Mouse (Mus musculus): ENCODE measurements at regions not wholly inside any gene's neighbourhood (a gene's known extent, or its start where the extent isn't known, plus 50 kb on each side); places are given as distances from the start of the nearest gene placed in this dataset.
"Not testable (repeated sequence)": the region's sequence is repeated elsewhere in the genome, so short reads cannot be mapped to it uniquely, and the experiment has no call there.

DNA sequence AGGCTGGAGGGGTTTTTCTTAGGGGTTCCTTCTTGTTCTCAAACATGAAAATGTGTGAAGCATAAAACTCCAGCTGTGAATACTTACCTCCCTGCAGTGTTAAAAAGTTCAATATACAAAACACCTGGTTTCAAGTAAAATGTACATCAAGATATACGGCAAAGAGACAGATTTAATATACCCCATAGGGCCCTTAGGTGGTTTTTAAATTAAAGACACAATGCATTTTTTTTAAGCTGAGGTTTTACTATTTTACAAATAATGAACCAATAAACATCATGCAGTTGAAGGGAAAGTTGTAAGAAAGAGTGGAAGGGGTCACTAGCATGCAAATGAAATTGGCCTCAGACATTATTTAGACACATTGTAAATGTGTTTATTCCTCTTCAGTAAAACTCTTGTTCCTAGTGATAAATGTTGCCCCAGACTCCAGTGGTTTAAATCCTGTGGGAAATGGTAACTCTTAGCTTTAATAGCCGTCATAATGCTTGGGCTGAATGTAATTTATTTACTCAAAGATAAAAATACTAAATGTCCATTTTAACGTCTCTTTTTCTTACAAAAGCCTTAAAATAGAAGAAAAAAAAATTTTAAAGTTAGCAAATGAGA, 1337.9 kb downstream of the Efnb2 start:
- no peak for DNase-seq (ENCODE audit: low read depth, low spot score)

DNA sequence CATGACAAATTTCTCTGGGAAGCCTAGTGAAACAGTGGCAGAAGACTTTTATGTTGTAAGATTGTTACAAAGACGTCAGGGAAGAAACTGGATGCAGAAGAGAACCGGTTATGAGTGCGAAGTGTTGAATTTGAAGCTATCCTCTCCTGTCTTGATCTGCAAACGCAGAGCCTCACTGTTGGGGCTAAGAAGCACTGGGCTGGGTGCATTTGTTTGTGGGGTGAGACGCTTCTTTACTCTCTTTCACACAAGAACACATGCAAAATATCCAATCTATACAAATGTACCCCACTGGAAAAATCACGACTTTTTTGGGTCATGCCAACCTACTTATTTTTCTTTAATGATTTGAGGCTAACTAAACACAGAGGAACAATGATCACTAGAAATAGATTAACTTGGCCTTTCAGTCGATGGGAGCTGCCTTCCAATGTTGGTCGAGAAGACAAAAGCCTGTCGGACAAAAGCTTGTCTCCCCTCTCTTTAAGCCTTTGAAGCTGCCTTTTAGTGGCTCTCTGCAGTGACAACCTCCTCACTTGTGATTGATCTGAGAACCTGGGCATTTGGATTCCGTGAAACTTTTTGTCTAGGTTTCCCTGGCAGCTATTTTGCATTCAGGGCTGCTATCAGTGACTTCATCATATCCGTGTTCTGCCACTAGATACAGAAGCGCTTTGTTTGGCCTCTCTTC, 1338.5 kb downstream of the Efnb2 start:
- no peak for DNase-seq (ENCODE audit: low read depth, low spot score)

DNA sequence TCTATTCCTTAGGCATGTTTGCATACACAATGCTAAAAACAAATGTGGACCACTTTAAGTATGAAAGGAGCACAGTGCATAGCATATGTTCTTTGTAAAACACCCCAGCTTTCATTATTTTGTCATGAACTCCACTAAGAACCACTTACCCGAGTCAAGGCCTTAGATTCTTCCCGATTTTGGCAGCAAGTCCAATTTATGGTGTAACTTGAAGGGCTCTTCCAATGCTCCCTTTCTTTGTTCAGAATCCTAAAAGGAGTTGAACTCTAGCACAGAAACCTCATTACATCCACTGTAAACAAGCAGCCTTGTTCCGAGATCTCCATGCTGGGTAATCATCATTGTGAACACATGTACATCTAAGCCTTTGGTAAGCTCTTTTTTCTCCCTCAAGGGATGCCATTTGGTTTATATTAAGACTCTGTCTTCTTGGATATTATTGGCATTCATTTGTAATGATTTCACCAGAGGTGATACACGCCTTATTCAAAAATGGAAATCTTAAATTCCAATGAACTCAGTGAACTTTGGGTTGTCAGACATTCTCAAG, 1344.2 kb downstream of the Efnb2 start:
- DNase-seq (ENCODE audit: low read depth, low spot score) = no peak

DNA sequence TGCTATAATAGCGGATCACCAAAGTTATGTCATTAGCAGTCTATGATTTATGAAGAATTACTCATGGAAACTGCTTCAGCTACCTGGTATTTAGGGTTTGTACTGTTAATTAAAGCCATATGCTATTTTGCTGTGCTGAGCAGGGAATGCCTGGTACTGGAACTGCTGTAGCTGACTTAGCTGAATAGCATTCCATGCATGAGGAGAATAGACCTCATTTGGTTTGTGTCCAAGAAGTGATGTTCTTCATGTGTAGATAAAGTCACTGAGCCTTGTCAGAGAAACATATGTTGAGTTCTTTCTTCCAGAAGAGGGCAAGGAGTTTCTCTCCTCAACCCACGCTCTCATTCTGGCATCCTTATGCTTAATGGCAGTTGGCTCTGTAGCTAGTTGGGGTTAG, 1351.8 kb downstream of the Efnb2 start:
- DNase-seq (ENCODE audit: low read depth, low spot score) = no peak

DNA sequence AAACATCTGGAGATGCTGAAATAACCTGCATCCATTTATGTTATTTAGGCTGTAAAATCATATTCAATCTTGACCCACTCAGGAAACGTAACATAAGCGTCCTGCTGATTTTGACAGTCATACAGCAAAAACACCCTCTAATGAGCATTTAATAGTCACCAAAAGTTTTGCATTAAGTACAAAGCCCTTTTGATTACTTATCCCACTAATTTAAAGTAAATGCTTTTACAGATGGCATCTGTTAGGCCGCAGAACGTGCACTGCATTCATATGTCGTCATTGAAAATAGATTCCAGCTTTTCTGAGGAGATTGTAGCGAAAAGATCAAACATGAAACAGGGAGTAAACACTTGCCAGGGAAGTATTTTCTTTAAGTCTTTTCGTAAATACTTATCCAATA, 1371.7 kb downstream of the Efnb2 start:
- no peak for DNase-seq (ENCODE audit: low read depth, low spot score)

DNA sequence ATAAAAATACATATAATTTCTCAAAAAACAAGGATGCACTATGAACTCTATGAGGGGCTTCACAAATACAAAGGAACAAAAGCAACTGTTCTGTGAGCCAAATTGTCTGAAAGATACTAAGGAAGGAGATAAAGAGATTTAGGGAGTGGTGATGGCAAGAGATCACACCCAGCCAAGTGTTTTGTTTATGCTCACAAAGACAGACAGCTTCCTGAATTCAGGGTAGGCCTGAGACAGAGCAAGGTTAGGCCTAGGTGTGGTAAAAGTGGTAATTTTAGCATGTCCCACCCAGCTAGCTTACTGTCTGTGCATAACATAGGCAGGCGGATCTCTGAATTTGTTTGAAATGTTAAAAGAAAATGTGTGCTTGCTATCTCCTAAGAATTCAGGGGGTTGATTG, 1374.5 kb downstream of the Efnb2 start:
- peak; percentile 73 for DNase-seq (ENCODE audit: low read depth, low spot score)

DNA sequence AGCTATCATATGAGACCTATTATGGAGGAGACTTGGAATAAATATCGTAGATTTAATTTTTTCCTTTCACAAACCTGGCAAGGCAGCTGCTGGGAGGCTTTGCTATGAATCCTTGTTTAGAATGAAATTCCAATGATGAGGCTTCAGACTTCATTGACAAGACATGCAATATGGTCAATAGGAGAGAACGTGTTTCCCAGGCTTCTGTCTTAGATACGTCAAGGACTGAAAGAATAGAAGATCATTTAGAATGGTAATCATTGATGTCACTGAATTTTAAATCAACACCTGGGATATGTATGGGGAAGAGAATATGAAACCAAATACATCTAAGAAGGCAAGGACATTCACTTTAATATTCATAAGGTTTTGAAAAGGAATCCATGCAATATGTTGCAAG, 1393.6 kb downstream of the Efnb2 start:
- DNase-seq (ENCODE audit: low read depth, low spot score) = no peak

DNA sequence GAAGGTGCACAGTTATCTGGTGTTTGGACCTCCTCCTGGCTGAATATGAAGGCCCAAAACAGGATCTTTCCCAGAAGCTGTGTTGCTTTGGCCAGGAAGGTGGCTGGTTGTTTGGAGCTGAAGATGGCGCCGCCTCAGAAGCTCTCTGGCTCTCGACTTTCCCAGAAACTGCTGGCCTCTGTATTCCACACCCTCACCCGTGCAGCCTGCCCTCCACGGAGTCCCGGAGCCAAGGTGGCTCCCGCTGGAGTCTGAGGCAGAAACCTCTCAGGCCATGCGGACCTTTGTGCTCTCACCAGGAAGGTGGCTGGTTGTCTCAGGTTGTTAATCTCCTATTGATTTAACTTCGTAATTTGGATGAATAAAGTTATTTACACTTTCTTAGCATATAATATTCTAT, 1406.7 kb downstream of the Efnb2 start:
- DNase-seq (ENCODE audit: low read depth, low spot score) = not testable (repeated sequence)

DNA sequence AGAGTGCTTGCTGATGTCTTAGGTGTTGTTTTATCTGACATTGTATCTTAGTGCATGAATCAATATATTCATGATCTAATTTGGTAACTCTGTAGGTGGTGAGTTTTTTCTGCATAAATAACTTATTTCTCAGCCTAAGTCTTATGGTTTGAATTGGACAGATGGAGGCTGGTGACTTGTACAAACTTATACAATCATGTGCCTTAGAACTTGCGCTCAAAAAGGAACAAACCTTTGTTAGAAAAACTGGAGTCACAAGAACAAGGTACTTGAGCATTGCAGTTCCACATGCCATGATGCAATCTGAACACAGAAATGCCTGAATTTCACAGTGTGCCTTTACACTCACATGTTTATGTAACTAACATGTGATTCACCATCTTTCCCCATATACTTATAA, 1420.7 kb downstream of the Efnb2 start:
- DNase-seq (ENCODE audit: low read depth, low spot score) = no peak

DNA sequence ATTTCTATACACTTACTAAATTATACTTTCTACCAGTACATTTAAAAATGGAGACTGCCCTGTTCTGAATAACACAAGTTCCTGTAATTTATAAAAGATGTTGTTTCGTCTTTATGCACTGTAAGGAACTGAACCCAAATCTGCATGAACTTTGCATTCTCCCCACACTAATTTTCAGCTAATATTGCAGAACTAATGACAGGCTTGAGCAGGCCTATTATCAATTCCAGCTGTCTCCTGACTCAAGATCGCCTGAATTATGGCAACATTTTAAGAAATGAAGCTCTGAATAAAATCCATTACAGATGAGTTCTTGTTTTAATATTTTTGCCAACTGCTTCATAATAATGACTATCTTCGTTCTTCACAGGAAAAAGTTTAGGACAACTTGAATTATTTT, 1427.0 kb downstream of the Efnb2 start:
- no peak for DNase-seq (ENCODE audit: low read depth, low spot score)

DNA sequence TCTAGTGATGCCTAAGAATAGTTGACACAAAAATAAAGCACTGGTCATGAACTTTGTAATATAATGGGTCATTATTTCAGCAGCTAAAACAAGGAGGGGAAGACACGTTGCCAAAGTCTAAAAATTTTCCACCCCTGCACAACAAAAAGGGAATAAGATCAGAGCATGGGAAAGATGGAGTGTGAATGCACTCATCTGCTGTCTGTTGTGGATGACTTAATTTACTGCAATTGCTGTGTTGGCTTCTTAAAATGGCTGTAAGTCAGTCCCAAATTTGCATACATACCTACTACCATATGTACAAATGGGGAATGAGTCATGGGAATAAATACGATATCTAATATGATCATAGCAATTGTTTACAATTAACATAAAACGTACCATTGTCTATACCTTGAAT, 1441.7 kb downstream of the Efnb2 start:
- DNase-seq (ENCODE audit: low read depth, low spot score) = no peak

DNA sequence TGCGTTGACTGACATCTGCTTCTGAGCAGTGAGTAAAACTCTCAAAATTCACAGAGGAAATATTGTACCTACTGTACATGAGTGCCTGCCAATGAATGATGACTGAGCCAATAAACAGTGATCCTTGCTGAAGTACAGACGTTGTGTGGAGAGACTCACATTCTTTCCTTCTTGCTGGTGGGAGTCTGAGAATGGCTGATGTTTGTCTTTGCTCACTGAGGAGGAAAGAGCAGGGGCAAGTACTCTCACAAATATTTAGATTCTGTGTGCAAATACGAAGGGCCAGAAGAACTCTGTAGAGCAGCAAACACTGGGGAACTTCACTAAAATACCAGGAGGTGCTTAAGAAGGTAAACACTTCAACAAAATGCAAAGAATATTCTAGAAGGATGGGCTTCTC, 1453.9 kb downstream of the Efnb2 start:
- DNase-seq (ENCODE audit: low read depth, low spot score) = no peak

DNA sequence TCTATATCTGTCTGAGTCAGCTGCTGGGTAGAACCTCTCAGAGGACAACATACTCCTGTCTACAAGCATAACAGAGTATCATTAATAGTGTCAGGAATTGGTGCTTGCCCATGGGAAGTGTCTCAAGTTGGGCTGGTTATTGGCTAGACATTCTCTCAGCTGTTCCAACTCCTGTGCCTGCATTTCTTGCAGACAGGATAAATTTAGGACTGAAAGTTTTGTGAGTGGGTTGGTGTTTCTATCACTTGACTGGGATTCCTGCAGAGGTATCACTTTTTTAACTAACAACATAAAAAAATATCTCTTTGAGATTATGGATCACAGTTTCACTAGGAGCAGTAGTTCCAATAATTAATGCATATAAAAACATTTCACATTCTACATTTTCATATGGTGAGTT, 1454.4 kb downstream of the Efnb2 start:
- DNase-seq (ENCODE audit: low read depth, low spot score) = no peak

DNA sequence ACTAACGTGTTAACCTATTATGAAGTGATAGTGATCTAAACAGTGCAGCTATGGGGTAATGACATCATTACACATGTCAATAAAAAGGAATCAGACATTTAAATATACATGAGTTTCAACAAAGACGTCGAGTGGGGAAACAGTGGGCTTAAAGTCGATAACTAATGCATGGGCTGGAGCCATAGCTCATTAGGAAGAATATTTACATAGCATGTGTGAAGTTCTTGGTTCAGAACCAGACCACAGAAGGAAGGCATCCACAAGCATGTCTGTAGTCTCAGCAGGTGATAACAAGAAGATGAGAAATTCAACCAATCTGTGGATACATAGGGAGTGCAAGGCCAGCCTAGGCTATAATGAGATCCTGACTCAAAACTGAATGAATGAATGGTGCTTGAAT, 1456.0 kb downstream of the Efnb2 start:
- no peak for DNase-seq (ENCODE audit: low read depth, low spot score)

DNA sequence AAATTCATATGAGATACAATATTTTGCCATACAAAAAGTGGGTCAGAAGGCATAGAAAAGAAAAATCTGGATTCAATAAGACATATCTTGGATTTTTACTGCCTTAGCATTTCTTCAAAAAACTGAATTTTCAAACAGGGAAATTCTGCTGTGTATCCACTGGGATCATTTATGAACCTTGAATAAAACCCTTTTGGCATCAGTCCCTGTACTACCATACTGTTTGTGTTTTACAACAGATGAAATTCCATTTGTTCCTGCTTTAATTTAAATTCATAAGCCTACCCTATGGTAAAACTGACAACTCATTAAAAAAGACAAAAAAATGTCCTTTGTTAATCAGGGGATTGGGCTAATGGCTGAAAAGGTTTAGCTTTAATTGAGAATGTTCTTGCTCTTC, 1470.3 kb downstream of the Efnb2 start:
- DNase-seq (ENCODE audit: low read depth, low spot score) = no peak

DNA sequence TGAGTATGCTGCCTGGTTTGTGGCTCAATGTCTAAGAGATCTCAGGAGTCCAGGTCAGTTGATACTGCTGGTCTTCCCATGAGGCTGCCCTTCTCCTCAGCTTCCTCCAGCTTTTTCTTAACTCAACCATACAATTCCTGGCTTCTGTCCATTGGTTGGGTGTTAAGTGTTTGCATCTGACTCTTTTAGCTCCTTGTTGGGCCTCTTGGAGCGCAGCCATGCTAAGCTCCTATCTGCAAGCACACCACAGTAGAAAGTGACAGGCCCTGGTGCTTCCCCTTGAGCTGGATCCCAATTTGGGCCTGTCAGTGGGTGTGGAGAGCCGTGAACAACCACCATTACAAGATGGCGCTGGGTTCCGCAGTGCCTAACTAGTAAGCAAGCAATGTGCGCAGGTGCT, 1497.7 kb downstream of the Efnb2 start:
- DNase-seq (ENCODE audit: low read depth, low spot score) = no peak

DNA sequence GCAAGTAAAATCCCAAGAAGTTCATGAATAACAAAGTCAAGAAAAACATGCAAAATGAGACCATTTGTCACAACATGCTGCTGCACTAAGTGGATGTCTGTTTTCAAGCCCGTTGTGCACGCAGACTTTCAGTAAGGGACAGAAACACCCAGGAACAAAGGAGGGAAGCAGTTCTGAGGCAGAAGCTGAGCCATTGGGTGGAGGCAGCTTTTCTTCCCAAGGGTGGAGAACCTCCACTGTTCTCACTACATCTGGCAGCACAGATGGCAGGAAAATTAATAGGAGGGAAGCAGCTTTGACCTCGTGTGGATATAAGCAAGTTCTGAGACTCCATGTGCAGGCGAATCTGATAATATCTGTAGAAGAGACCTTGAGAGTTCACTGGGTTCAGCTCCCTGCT, 1529.3 kb downstream of the Efnb2 start:
- DNase-seq (ENCODE audit: low read depth, low spot score) = no peak

DNA sequence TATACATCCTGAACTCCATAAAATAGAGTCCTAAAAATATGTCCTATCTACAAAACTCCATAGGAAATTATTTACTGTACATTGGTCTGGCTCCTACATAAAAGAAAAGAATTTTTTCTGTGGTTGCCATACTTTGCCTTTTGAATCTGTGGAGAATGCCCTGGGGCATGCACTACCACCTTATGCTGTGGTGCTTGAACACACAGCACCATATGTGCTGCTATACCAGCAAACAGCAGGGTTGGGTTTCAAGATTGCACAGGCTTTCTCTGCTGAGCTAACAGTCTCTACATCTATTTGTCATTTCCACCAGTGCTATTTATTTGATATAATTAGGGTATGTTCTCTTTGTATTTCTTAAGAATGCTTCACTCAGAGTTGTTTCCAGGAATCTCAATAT, 1552.2 kb downstream of the Efnb2 start:
- no peak for DNase-seq (ENCODE audit: low read depth, low spot score)

DNA sequence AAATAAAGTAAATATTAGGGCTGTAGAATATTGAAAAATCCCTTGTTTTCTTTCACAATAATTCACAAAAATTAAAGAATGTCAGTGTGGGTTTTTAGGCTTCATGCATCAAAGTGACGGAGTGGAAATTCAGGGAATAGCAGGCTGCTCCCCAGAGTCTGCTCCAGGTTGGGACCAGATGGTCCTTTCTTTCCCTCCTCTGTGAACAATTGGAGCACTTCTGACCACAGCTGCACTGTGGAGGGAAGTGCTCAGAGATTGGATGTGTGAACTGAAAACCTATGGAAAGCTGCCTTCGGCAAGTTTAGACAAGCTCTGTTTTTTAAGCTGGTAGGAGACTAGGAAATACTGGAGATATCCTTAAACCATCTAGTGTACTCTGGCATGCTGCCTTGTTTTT, 1563.5 kb downstream of the Efnb2 start:
- no peak for DNase-seq (ENCODE audit: low read depth, low spot score)

DNA sequence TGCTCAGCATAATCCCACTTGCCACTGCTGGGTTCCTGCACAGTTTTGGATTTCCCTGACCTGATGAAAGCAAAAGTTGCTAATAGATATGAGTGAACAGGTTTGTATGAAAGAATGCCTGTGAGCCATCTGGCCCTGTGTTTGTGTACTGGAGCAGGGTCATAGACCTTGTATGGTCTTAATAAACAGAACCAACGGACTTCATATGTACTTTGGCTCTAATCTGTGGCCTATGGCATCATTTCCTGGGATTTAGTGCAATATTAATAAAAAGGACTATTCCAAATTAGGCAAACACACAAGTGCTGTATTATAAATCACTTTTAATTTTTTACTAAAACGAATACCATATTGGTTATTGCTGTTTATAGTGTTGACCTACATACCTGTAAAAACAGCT, 1568.2 kb downstream of the Efnb2 start:
- DNase-seq (ENCODE audit: low read depth, low spot score) = no peak

DNA sequence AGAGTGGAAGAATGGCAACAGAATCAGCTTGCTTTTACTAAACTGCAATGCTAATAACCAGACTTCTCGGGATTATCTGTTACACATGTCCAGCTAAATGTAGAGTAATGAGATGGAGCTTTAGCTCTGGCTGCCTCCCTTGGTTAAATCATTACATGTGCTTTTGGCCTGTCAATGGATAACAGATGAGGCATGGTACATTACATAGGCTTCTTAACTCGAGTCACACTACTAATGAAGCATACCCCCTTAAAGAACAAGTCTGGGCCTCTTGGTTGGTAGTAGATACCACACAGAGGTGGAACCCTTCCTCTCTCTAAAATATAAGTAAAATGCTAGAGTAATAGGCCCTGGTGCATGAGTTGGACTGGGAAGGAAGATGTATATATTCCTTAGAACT, 1572.9 kb downstream of the Efnb2 start:
- no peak for DNase-seq (ENCODE audit: low read depth, low spot score)

DNA sequence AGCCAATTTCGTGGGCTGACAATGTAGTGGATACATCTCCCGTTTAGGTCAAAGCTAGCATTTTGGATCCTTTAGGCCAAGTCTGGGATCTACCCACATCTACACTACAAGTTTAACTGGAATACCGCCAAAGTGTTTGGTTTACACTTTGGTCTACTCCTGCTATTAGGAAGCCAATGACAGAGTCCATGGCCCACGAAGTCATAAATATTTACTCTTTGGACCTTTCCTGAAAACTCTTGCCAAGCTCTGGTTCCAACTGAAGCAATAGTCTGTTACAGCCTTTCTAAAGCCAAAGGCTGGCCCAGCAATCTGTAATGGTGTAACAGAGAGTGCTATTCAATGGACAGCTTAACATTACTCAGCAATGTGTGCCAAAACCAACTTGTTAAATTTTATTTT, 1600.8 kb downstream of the Efnb2 start:
- no peak for DNase-seq (ENCODE audit: low read depth, low spot score)

DNA sequence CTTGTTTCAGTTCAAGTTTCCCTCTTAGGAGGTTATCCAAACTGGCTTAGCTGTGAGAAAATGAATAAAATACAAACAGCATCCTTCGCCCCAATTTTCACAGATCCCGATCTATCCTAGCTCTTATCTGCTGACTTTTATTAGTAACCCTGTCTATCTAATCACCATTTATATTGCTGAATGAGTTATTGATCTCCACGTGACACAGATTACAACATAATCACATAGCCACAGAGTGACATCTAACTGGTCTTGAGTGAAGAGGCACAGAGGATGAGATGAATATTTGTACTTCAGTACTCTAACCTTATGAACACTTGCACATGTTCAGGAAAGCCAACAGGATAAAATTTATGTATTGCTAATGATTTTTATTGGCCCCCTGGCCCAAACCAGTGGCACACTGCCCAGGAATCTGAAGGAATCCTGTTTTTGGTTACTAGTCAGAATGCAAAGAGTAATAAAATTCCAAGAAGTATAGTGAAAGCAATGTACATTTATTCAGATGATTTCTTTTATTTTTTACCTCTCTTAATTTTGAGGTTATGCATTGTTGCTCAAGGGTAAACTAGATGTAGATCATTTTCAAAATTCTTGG, 1634.7 kb downstream of the Efnb2 start:
- DNase-seq (ENCODE audit: low read depth, low spot score) = no peak

All from ES-CJ7 (cell line).